ENCODE assay signal across 20 mouse cellular contexts in the genomic region with DNA sequence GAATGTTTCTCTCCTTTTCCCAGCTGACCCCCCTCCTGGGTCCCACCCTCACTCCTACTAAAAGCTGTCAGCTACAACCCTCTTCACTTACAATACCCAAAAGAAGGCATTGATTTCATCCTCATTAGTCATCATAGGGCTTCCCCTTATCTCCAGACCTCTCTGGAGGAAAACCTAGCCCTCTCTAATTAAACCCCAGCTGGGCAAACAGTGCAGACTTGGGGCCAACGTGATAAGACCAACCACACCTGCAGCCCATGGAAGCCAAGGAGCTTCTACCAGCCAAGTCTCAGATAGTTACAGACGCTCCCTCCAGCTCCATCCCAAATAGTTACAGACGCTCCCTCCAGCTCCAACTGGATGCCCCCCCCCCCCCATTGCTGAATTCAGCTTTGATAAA.
"Had no signal": no experiment of that assay in that cellular context is flagged by ENCODE, and none has a peak within 500 bp of the region (broad histone marks: within the 10 kb centered on the region; RNA-seq: fewer than 3 reads in every experiment).

No protein-coding gene starts in this region.

- H3K36me3 ChIP-seq: limb, embryonic 10.5 days; limb, embryonic 13.5 days; liver, embryonic 12.5 days; liver, embryonic 15.5 days; lung, embryonic 15.5 days; midbrain, embryonic 12.5 days had no signal

- DNase-seq: kidney, adult 9 months; kidney, postnatal 25 days; layer of hippocampus, adult 9-11 months; liver; lung, adult 18-20 months; lung, postnatal 14 days; thymus, adult 2 months; thymus, postnatal 14 days; thymus, postnatal 4 days had no signal

- H3K27me3 ChIP-seq: liver, embryonic 12.5 days; liver, embryonic 15.5 days; lung, embryonic 15.5 days had no signal

- ATAC-seq: inflammation-experienced regulatory T-cells, adult 6 months; liver, embryonic 12.5 days; midbrain, embryonic 16.5 days had no signal

- H3K4me1 ChIP-seq: limb, embryonic 10.5 days; liver, embryonic 12.5 days; liver, embryonic 15.5 days; midbrain, embryonic 12.5 days had no signal

- H3K4me2 ChIP-seq: limb, embryonic 13.5 days; liver, embryonic 12.5 days; liver, embryonic 15.5 days; lung, embryonic 15.5 days; midbrain, embryonic 12.5 days had no signal

- H3K4me3 ChIP-seq: layer of hippocampus, adult 2 months; limb, embryonic 10.5 days; limb, embryonic 13.5 days; liver, embryonic 12.5 days; liver, embryonic 15.5 days; lung, embryonic 15.5 days; midbrain, embryonic 12.5 days had no signal

- H3K9me3 ChIP-seq: limb, embryonic 10.5 days; limb, embryonic 13.5 days; liver, embryonic 12.5 days; liver, embryonic 15.5 days; lung, embryonic 15.5 days; midbrain, embryonic 12.5 days had no signal

- H3K9ac ChIP-seq: limb, embryonic 13.5 days; liver, embryonic 12.5 days; liver, embryonic 15.5 days; lung, embryonic 15.5 days; midbrain, embryonic 12.5 days had no signal

- H3K27ac ChIP-seq: kidney, postnatal 0 days; layer of hippocampus, adult 2 months; limb, embryonic 10.5 days; limb, embryonic 13.5 days; liver, embryonic 12.5 days; liver, embryonic 15.5 days; lung, embryonic 15.5 days; macrophage; midbrain, embryonic 12.5 days had no signal
